Mouse (Mus musculus): ENCODE data around the gene Gm45837. TPM values are rescaled to one million over a fixed set of nuclear protein-coding genes. Genes with fewer than 3 reads are reported as not detected.
"Not testable (repeated sequence)": the region's sequence is repeated elsewhere in the genome, so short reads cannot be mapped to it uniquely, and the experiment has no call there.

Gm45837 gene
- polyA plus RNA-seq, 1 experiment from 2014 or later, result 0.21 TPM

DNA sequence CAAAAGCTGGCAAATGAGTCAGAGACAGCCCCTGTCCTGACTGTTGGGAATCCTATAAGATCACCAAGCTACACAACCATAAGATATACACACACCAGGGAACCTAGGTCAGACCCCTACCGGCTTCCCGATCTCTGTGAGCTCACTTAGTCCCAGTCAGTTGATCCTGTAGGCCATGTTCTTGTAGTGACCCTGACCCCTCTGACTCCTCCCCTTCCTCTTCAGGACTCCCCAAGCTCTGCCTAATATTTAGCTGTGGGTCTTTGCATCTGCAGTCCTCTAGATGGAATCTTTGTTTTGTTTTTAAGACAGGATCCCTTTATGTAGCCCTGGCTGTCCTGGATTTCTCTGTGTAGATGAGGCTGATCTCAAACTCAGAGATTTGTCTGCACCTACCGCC lies 138.6 kb downstream of the Gm45837 start:
- Histone ChIP-seq H3K27me3 (ENCODE audit: control insufficient read depth, insufficient read depth, low read length) (no peaks in the 10 kb centered on the region), H3K36me3 (ENCODE audit: control insufficient read depth, insufficient read depth, low read length) (no peaks in the 10 kb centered on the region), H3K4me1 (ENCODE audit: control insufficient read depth, insufficient read depth, low read length) (no peaks in the 10 kb centered on the region), H3K4me2 (ENCODE audit: low read depth, severe bottlenecking) (no peak overlapping the region), H3K4me3 (ENCODE audit: low read depth, low read length) (no peak overlapping the region), H3K9ac (ENCODE audit: low read length) (no peak overlapping the region), H3K27ac (replicated peaks; ENCODE audit: low read depth, low read length) (no peak overlapping the region), H3K9me3 (ENCODE audit: control insufficient read depth, low read length) (no peaks in the 10 kb centered on the region)
- WGBS, result 81% methylated on average over 3 of the region's 3 CpGs
- ATAC-seq (ENCODE audit: insufficient number of reproducible peaks, low FRiP score, low TSS enrichment, low read depth), result no peak
- DNase-seq (ENCODE audit: low spot score), result no peak

DNA sequence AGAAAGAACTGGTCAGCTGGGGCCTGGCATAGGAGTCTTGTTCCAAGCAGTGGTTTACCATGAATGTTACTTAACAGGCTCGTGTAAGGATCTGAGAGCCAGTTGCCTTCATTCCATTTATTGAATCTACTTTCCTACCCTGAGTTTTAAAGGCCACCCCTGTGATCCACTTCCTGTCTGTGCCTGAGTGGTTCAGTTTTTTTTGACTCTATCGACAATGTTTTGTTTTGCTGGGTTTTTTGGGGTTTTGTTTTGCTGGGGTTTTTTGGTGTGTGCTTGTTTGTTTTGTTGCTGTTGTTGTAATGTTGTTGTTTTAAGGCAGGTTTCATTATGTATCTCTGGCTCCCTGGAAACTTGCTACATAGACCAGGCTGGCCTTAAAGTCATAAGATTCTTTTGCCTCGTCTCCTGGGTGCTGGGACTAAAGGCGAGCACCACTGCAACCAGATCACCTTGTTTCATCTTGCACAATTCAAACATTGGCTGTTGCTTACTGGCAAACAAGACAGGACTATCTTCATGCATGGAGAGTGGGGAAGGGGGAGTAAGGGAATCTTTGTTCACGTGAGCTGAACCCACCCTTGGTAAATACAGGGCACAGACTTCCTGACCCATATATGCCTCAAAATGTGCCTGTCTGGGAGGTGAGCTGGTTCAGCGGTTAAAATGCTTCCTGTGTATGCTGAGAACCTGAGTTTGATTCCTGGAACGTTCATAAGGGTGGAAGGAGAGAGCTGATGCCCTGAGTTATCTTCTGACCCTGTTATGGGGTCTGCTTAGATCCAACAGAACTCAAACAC lies 140.2 kb downstream of the Gm45837 start:
- DNase-seq (ENCODE audit: low spot score) (no peak), ATAC-seq (ENCODE audit: insufficient number of reproducible peaks, low FRiP score, low TSS enrichment, low read depth) (no peak)
- H3K27me3 ChIP-seq (ENCODE audit: control insufficient read depth, insufficient read depth, low read length), result no peaks in the 10 kb centered on the region
- H3K9ac ChIP-seq (ENCODE audit: low read length), result no peak overlapping the region
- no peak overlapping the region for H3K4me2 ChIP-seq (ENCODE audit: low read depth, severe bottlenecking)
- no peak overlapping the region for H3K27ac ChIP-seq (replicated peaks; ENCODE audit: low read depth, low read length)
- H3K4me3 ChIP-seq (ENCODE audit: low read depth, low read length), result no peak overlapping the region
- WGBS, result 74% methylated on average over 7 of the region's 7 CpGs
- H3K9me3 ChIP-seq (ENCODE audit: control insufficient read depth, low read length), result no peaks in the 10 kb centered on the region
- no peaks in the 10 kb centered on the region for H3K4me1 ChIP-seq (ENCODE audit: control insufficient read depth, insufficient read depth, low read length)
- no peaks in the 10 kb centered on the region for H3K36me3 ChIP-seq (ENCODE audit: control insufficient read depth, insufficient read depth, low read length)

- no peaks in the 10 kb centered on the region for H3K9me3 ChIP-seq (ENCODE audit: control insufficient read depth, low read length)
- no peak overlapping the region for H3K9ac ChIP-seq (ENCODE audit: low read length)
- no peak overlapping the region for H3K27ac ChIP-seq (replicated peaks; ENCODE audit: low read depth, low read length)
- H3K27me3 ChIP-seq (ENCODE audit: control insufficient read depth, insufficient read depth, low read length), result no peaks in the 10 kb centered on the region
- no peaks in the 10 kb centered on the region for H3K36me3 ChIP-seq (ENCODE audit: control insufficient read depth, insufficient read depth, low read length)
- 97% methylated on average over 1 of the region's 1 CpGs for WGBS
- DNase-seq (ENCODE audit: low spot score) (no peak), ATAC-seq (ENCODE audit: insufficient number of reproducible peaks, low FRiP score, low TSS enrichment, low read depth) (no peak)
- no peak overlapping the region for H3K4me3 ChIP-seq (ENCODE audit: low read depth, low read length)
- no peak overlapping the region for H3K4me2 ChIP-seq (ENCODE audit: low read depth, severe bottlenecking)
- no peaks in the 10 kb centered on the region for H3K4me1 ChIP-seq (ENCODE audit: control insufficient read depth, insufficient read depth, low read length)
These were observed 140.8 kb downstream of the Gm45837 start for GRCm38 (mm10) chr7:101551530-101551929.

GRCm38 (mm10) chr7:101555473-101555872 lies 144.8 kb downstream of the Gm45837 start:
- WGBS, result 86% methylated on average over 3 of the region's 3 CpGs
- H3K36me3 ChIP-seq (ENCODE audit: control insufficient read depth, insufficient read depth, low read length); H3K27ac ChIP-seq (replicated peaks; ENCODE audit: low read depth, low read length); H3K27me3 ChIP-seq (ENCODE audit: control insufficient read depth, insufficient read depth, low read length); H3K4me1 ChIP-seq (ENCODE audit: control insufficient read depth, insufficient read depth, low read length); ATAC-seq (ENCODE audit: insufficient number of reproducible peaks, low FRiP score, low TSS enrichment, low read depth); H3K9ac ChIP-seq (ENCODE audit: low read length); DNase-seq (ENCODE audit: low spot score); H3K4me3 ChIP-seq (ENCODE audit: low read depth, low read length); H3K4me2 ChIP-seq (ENCODE audit: low read depth, severe bottlenecking); H3K9me3 ChIP-seq (ENCODE audit: control insufficient read depth, low read length): not testable (repeated sequence)

DNA sequence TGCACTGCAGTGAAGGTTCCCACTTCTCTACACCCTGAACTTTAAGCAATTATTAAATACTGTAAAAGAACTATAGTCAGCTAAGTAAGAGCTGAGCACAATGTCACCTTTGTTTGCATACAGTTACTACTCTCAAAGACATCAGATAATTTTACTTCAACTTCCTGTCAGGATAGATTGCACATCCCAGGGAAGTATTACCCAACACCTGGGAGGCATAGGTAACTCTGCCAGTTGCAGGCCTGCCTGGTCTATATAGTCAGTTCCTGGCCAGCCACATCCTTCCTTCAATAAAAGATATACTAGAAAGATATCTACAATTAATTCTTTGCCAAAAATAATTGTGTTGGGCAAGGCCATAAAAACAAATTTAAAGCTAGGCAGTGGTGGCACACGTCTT lies 146.7 kb downstream of the Gm45837 start:
- H3K36me3 ChIP-seq (ENCODE audit: control insufficient read depth, insufficient read depth, low read length), result no peaks in the 10 kb centered on the region

GRCm38 (mm10) chr7:101559393-101559792 lies 148.7 kb downstream of the Gm45837 start:
- not testable (repeated sequence) for H3K27ac ChIP-seq (replicated peaks; ENCODE audit: low read depth, low read length); H3K9ac ChIP-seq (ENCODE audit: low read length); H3K4me3 ChIP-seq (ENCODE audit: low read depth, low read length); H3K4me1 ChIP-seq (ENCODE audit: control insufficient read depth, insufficient read depth, low read length); H3K36me3 ChIP-seq (ENCODE audit: control insufficient read depth, insufficient read depth, low read length); ATAC-seq (ENCODE audit: insufficient number of reproducible peaks, low FRiP score, low TSS enrichment, low read depth); H3K9me3 ChIP-seq (ENCODE audit: control insufficient read depth, low read length); DNase-seq (ENCODE audit: low spot score); H3K4me2 ChIP-seq (ENCODE audit: low read depth, severe bottlenecking); H3K27me3 ChIP-seq (ENCODE audit: control insufficient read depth, insufficient read depth, low read length)
- 68% methylated on average over 5 of the region's 5 CpGs for WGBS

More for the DNA sequence above, 146.7 kb downstream of the Gm45837 start:
- Histone ChIP-seq H3K27me3 (ENCODE audit: control insufficient read depth, insufficient read depth, low read length) (no peaks in the 10 kb centered on the region), H3K9me3 (ENCODE audit: control insufficient read depth, low read length) (no peaks in the 10 kb centered on the region), H3K4me3 (ENCODE audit: low read depth, low read length) (no peak overlapping the region), H3K27ac (replicated peaks; ENCODE audit: low read depth, low read length) (no peak overlapping the region), H3K4me1 (ENCODE audit: control insufficient read depth, insufficient read depth, low read length) (no peaks in the 10 kb centered on the region), H3K9ac (ENCODE audit: low read length) (no peak overlapping the region), H3K4me2 (ENCODE audit: low read depth, severe bottlenecking) (no peak overlapping the region)
- no peak for ATAC-seq (ENCODE audit: insufficient number of reproducible peaks, low FRiP score, low TSS enrichment, low read depth)
- no peak for DNase-seq (ENCODE audit: low spot score)
- WGBS, result 61% methylated on average over 1 of the region's 1 CpGs

MicroRNAs encoded within 50 kb of the gene (microRNA counts, 519-probe panel; counts per million panel counts)
- microRNA mmu-miR-139-3p (not detected), microRNA mmu-miR-139-5p (489 counts per million, percentile 1 among the panel's probes with 10 or more counts)

Small RNA genes within 50 kb of the gene (microRNA-seq; reads per million reads assigned to microRNA genes)
- 967 reads per million, percentile 74 among the genes with 10 or more reads in this experiment for gene Mir139

Other genes starting within 250 kb of the Gm45837 start
- gene Atg16l2, start 108.6 kb upstream of the Gm45837 start, polyA plus RNA-seq (2014; fragmentation: Nextera tagmentation; extraction: Ambion mirVana), result 14.9 and 17.7 TPM in 2 replicates
- gene Stard10, start 93.8 kb upstream of the Gm45837 start, polyA plus RNA-seq (2014; fragmentation: Nextera tagmentation; extraction: Ambion mirVana), result 15.4 and 17.8 TPM in 2 replicates
- gene Arap1, start 62.8 kb upstream of the Gm45837 start, polyA plus RNA-seq (2014; fragmentation: Nextera tagmentation; extraction: Ambion mirVana), result 14.3 and 16.6 TPM in 2 replicates
- 6.9 TPM in 2 replicates for gene Pde2a, start 10.8 kb downstream of the Gm45837 start, polyA plus RNA-seq (2014; fragmentation: Nextera tagmentation; extraction: Ambion mirVana)
- not detected in 2 replicates for gene Art2b, start 174.7 kb downstream of the Gm45837 start, polyA plus RNA-seq (2014; fragmentation: Nextera tagmentation; extraction: Ambion mirVana)

Data from limb, embryonic 11.5 days (tissue).